Mouse (Mus musculus): ENCODE results near the gene Ppp2r5d. TPM values are rescaled to one million over a fixed set of nuclear protein-coding genes. Genes with fewer than 3 reads are reported as not detected.

Ppp2r5d gene
- 110 and 111 TPM in 2 replicates for polyA plus RNA-seq (2016; fragmentation: Nextera tagmentation; extraction: Ambion mirVana)

DNA sequence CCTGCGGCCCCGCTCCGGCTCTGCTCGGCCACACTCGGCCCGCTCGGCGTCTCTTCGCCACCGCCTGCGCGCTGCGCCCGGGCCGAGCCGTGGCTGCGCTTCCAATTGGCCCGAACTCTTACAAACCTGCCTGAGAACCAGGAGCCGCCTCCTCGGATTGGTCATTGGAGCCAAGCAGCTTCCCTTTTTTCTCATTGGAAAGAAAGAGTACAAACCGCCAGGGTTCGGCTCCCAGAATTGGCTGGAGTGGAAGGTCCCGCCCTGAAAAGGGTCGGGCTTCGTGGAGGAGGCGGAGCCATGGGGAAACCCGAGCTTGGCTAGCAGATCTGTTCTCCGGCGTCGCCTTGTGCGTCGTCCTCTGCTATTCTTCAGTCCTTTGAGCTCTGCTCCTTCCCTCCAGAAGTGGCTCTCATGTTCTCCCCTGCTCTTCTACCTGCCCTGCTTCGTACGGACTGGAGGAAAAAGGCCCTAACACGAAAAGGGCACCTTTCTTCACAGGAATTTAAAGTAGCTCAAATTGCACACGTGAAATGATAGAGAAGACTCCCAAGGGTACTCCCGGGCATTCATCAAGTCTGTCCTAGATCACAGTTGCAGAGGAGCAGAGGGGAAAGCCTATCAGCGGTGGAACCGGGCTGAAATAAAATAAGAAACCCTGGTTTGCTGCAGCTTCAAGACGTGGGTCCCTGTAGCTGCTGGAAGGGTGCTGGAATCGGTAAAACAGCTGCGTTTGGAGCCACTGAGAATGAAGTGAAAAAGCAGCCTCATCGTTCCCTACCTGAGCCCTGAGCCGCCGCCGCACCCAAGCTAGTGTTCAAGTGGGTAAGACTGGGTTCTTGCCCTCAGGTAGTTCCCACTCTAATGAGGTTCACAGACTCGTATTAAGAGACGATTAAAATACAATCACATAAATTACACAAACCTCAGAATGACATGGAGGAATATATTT is at the start of gene Ppp2r5d:
Gene Ppp2r5d (minus strand): TSS at position 225 of the 949 bp plus-strand sequence.
- Histone ChIP-seq H3K27ac (peak within 1 kb of the TSS; percentile 92), H3K9ac (peak within 1 kb of the TSS; percentile 96), H3K4me3 (peak within 1 kb of the TSS; percentile 89), H3K27me3 (no peaks in the 10 kb centered on the region), H3K9me3 (no peaks in the 10 kb centered on the region), H3K36me3 (0 out of 2 replicates have a peak, but pooled peaks cover 4% of the 10 kb centered on the region), H3K4me2 (replicated peaks) (peak within 1 kb of the TSS; percentile 86), H3K4me1 (peaks cover 35% of the 10 kb centered on the region)
- whole genome bisulfite sequencing: 1% methylated on average over 48 of the region's 48 CpGs
- ATAC-seq (ENCODE audit: insufficient number of reproducible peaks, insufficient read depth, low FRiP score, low TSS enrichment): peak; percentile 95

DNA sequence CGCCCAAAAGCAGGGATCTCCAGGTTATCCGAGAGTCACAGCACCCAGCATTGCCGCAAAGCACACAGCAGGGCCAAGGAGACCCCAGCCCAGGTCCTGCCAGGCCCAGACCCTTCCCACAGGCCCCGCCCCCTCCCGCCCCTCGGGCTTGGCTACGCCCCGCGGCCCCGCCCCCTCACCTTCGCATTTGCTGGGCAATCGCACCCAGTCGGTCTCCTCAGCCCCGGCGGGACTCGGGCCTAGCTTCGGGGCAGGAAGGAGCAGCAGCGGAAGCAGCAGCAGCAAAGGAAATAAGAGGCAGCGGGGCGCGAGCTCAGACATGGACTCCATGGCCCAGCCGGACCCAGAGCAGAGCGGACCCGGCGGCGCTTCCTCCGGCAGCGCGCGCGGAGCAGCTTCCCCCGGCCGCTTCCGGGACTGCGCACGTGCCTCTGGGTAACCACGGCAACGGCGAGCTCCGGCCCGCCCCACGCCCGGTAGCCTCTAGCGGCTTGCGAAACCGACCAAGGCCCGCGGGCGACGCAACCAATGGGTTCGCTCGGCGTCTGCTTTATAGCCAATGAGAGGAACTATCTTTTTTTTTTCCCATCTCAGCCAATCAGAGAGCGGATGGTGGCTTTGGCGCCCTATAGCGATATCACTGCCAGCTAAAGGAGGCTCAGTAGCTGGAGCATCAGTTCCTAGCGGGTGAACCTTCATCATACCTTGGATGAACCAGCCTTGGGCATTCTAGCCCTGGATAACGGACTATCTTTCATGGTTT is 47.1 kb upstream of the Ppp2r5d start, which contains the start of gene Cnpy3:
Gene Cnpy3 (minus strand): TSS at position 421 of the 763 bp plus-strand sequence.
- H3K4me2 ChIP-seq (replicated peaks): peak within 1 kb of the TSS; percentile 73
- no peaks in the 10 kb centered on the region for H3K27me3 ChIP-seq
- peak; percentile 98 for ATAC-seq (ENCODE audit: insufficient number of reproducible peaks, insufficient read depth, low FRiP score, low TSS enrichment)
- H3K4me3 ChIP-seq: peak within 1 kb of the TSS; percentile 72
- under 1% methylated on average over 57 of the region's 58 CpGs for WGBS
- no peaks in the 10 kb centered on the region for H3K9me3 ChIP-seq
- peaks cover 16% of the 10 kb centered on the region; the same call in 1 of the 2 replicates for H3K4me1 ChIP-seq
- H3K27ac ChIP-seq: peak within 1 kb of the TSS; percentile 91
- H3K36me3 ChIP-seq: peaks cover 3% of the 10 kb centered on the region; the same call in 1 of the 2 replicates
- peak within 1 kb of the TSS; percentile 67 for H3K9ac ChIP-seq

DNA sequence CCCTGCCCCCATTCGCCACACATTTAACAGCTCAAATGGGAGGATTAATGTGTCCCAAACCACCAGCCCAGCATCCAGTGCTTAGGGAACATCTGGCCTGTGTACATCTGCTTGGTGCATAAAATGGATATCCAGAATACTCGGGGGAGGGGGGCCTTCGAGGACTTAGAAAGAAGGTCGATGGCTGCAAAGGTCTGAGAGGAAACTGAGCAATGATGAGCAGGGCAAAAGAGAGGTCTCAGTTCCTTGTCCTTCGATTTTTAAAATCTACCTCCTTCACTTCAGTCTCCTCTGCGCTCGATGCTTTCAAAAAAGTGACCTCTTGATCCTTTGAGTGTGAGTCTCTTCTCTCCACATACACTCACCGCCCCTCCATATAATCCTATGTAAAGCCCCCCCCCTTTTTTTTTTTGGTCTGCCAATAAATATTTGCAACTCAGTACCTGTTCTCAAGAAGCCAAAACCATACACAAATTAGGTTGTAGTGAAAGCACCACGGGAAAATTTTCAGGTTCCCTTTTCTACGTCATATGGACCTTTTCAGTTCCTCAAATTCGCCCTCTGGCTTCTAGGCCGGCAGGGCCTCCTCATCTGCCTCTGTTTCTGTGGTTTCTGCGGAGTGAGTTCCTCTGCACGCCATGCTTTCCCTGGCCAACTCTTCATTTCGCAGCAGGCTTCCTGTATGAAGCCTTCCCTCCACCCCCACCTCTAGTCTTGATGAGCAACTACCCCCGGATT is 46.3 kb upstream of the Ppp2r5d start:
- H3K9ac ChIP-seq: peak overlapping the region; percentile 67
- H3K27me3 ChIP-seq: no peaks in the 10 kb centered on the region
- no peak; the same call in 1 of the 2 replicates for ATAC-seq (ENCODE audit: insufficient number of reproducible peaks, insufficient read depth, low FRiP score, low TSS enrichment)
- peaks cover 9% of the 10 kb centered on the region; the same call in 1 of the 2 replicates for H3K4me1 ChIP-seq
- peak overlapping the region; percentile 73 for H3K4me2 ChIP-seq (replicated peaks)
- H3K4me3 ChIP-seq: peak overlapping the region; percentile 72
- no peaks in the 10 kb centered on the region for H3K9me3 ChIP-seq
- peak overlapping the region; percentile 91 for H3K27ac ChIP-seq
- H3K36me3 ChIP-seq: peaks cover 9% of the 10 kb centered on the region; the same call in 1 of the 2 replicates
- 23% methylated on average over 16 of the region's 16 CpGs for WGBS

DNA sequence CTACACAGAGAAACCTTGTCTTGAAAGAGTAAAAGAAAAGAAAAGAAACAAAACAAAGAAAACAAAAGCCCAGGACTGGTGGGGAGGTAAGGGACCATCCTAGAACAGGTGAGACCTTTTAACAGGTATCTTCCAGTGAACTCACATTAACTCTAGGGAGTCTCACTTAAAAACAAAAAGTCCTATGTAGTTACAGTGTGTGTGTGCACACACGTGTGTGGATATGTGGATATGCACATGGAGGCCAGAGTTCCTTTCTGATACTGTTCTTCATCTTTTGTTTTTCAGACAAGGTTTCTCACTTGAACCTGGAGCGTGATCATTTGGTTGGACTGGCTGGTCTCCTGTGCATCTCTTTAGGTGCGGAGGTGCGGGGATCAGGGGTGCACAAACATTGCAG is 45.7 kb upstream of the Ppp2r5d start:
- peaks cover 8% of the 10 kb centered on the region; the same call in 1 of the 2 replicates for H3K4me1 ChIP-seq
- no peaks in the 10 kb centered on the region for H3K9me3 ChIP-seq
- no peak for ATAC-seq (ENCODE audit: insufficient number of reproducible peaks, insufficient read depth, low FRiP score, low TSS enrichment)
- no peak overlapping the region for H3K4me3 ChIP-seq
- peak overlapping the region; percentile 73 for H3K4me2 ChIP-seq (replicated peaks)
- H3K9ac ChIP-seq: peak overlapping the region; percentile 67; the same call in 1 of the 2 replicates
- 93% methylated on average over 4 of the region's 4 CpGs for WGBS
- H3K36me3 ChIP-seq: peaks cover 15% of the 10 kb centered on the region
- no peak overlapping the region for H3K27ac ChIP-seq
- no peaks in the 10 kb centered on the region for H3K27me3 ChIP-seq

DNA sequence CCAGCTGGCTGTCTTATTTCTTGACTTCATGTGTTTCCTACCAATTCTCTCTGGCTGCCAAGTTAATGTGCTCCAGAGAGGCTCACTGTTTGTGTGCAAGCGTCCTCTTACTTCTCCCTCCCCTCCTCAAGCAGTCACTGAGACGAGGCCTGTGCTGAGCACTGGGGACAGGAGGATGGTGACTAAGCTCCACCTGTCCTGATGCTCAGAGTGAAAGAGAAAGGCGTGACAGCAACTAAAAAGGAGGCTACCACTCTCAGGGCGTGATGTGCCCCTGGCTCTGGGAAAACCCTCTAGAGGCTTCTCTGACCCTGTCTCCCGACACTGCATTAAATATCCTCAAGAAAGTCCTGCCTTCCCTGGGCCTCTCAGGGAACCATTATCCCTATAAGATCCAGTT is 44.4 kb upstream of the Ppp2r5d start:
- H3K36me3 ChIP-seq: peaks cover 21% of the 10 kb centered on the region
- no peaks in the 10 kb centered on the region for H3K27me3 ChIP-seq
- no peak overlapping the region for H3K4me2 ChIP-seq (replicated peaks)
- 89% methylated on average over 5 of the region's 5 CpGs for WGBS
- no peak overlapping the region for H3K4me3 ChIP-seq
- H3K4me1 ChIP-seq: peaks cover 8% of the 10 kb centered on the region; the same call in 1 of the 2 replicates
- H3K27ac ChIP-seq: no peak overlapping the region
- H3K9me3 ChIP-seq: no peaks in the 10 kb centered on the region
- H3K9ac ChIP-seq: no peak overlapping the region
- ATAC-seq (ENCODE audit: insufficient number of reproducible peaks, insufficient read depth, low FRiP score, low TSS enrichment): no peak

DNA sequence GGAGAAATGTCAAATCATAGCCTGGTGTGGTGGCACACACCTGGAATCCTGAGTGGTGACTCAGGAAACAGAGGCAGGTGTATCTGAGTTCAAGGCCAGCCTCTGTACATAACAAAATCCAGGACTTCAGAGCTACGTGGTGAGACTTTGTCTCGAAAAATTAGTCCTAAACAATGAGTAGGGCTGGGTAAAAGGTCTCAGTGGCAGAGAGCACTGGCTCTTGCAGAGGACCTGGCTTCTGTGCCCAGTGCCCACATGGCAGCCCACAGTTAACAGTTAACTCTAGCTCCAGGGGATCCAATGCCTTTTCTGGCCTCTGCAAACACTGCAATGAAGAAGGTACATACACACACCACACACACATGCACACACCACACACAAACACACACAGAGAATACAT is 42.9 kb upstream of the Ppp2r5d start:
- no peak overlapping the region for H3K27ac ChIP-seq
- 92% methylated on average over 2 of the region's 2 CpGs for whole genome bisulfite sequencing
- no peak overlapping the region for H3K4me2 ChIP-seq (replicated peaks)
- H3K36me3 ChIP-seq: peaks cover 36% of the 10 kb centered on the region
- peaks cover 8% of the 10 kb centered on the region; the same call in 1 of the 2 replicates for H3K4me1 ChIP-seq
- no peak overlapping the region for H3K4me3 ChIP-seq
- no peak for ATAC-seq (ENCODE audit: insufficient number of reproducible peaks, insufficient read depth, low FRiP score, low TSS enrichment)
- H3K27me3 ChIP-seq: no peaks in the 10 kb centered on the region
- H3K9me3 ChIP-seq: no peaks in the 10 kb centered on the region
- H3K9ac ChIP-seq: no peak overlapping the region

DNA sequence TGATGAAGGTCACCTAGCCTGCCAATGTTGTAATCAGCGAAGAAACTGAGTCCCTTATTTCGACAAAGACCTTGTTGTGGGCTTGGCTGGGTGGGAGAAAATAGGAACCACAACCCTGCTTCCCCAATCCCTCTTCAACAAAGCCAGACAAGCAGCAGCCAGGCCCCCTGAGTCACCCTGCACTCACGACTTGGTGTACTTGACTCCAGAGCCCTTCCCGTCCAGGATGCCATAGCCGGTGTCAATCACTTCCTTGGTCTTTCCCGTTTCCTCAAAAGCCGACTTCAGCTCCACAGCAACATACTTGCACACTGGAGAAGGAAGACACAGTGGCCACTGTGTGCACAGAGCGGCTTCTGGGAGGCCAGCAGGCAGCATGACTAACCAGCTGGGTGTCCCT is 42.3 kb upstream of the Ppp2r5d start:
- H3K27me3 ChIP-seq: no peaks in the 10 kb centered on the region
- no peak overlapping the region for H3K4me2 ChIP-seq (replicated peaks)
- peaks cover 40% of the 10 kb centered on the region for H3K36me3 ChIP-seq
- ATAC-seq (ENCODE audit: insufficient number of reproducible peaks, insufficient read depth, low FRiP score, low TSS enrichment): no peak
- H3K27ac ChIP-seq: no peak overlapping the region
- no peak overlapping the region for H3K9ac ChIP-seq
- H3K9me3 ChIP-seq: no peaks in the 10 kb centered on the region
- WGBS: 80% methylated on average over 8 of the region's 8 CpGs
- peaks cover 8% of the 10 kb centered on the region; the same call in 1 of the 2 replicates for H3K4me1 ChIP-seq
- H3K4me3 ChIP-seq: no peak overlapping the region

DNA sequence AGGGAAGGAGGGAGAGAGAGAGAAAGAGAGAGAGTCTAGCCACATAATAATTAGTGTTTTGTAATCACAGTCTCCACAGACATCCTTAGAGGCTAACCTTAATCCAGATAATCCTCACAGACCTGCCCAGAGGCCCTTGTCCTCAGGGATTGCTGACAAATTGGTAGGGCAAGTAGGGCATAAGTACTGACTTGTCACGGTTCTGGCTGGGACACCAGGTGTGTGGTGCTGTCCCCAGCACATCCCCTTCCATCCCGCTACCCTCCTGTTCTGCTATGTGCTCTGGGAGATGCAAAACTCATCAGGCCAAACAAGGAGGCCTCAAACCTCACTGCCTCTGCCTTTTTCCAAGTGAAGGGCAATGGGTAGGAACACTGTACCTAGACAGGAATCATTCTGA is 40.6 kb upstream of the Ppp2r5d start:
- peaks cover 40% of the 10 kb centered on the region for H3K36me3 ChIP-seq
- no peak for ATAC-seq (ENCODE audit: insufficient number of reproducible peaks, insufficient read depth, low FRiP score, low TSS enrichment)
- H3K27ac ChIP-seq: no peak overlapping the region
- H3K4me1 ChIP-seq: peaks cover 1% of the 10 kb centered on the region; the same call in 1 of the 2 replicates
- no peak overlapping the region for H3K4me3 ChIP-seq
- no peak overlapping the region for H3K4me2 ChIP-seq (replicated peaks)
- H3K9ac ChIP-seq: no peak overlapping the region
- WGBS: 75% methylated on average over 2 of the region's 2 CpGs
- no peaks in the 10 kb centered on the region for H3K9me3 ChIP-seq
- H3K27me3 ChIP-seq: no peaks in the 10 kb centered on the region

DNA sequence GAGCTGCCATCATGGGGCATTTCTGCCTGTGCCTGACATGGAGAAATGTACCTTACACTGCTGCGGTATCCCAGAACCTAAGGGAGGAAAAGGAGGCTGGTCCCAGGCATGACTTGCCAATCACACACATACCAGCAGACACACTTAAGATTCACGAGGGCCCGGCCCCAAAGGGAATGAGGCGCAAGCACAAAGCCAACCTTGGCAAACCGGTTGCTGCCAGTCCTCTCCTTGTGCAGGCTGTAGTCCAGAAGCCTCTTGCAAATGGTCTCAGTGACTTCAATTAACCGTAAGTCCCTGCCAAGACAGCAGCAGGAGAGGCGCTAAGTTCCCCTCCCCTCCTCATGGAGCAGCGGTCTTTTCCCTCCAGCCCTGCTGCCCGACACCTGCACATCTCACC is 38.1 kb upstream of the Ppp2r5d start:
- Histone ChIP-seq H3K4me2 (replicated peaks) (no peak overlapping the region), H3K9me3 (no peaks in the 10 kb centered on the region)
- 90% methylated on average over 9 of the region's 9 CpGs for WGBS

DNA sequence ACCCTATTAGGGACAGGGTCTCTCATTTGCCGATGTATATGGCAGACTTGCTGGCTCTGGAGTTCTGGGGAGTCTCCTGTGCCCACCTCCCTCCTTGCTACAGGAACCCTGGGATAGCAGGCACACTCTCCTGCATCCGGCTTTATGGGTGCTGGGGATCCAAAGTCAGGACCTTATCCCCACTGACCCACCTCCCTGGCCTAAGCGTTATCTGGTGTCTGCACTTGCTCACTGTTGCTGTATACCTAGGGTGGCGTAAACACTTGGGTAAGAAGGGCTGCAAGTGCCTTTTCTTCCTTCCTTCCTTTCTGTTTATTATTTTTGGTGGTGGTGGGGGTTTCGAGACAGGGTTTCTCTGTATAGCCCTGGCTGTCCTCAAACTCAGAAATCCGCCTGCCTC is 36.4 kb upstream of the Ppp2r5d start:
- ATAC-seq (ENCODE audit: insufficient number of reproducible peaks, insufficient read depth, low FRiP score, low TSS enrichment): no peak
- 91% methylated on average over 6 of the region's 6 CpGs for WGBS
- H3K36me3 ChIP-seq: peaks cover 42% of the 10 kb centered on the region

More for the DNA sequence above, 38.1 kb upstream of the Ppp2r5d start:
- no peaks in the 10 kb centered on the region for H3K4me1 ChIP-seq
- no peaks in the 10 kb centered on the region for H3K27me3 ChIP-seq
- ATAC-seq (ENCODE audit: insufficient number of reproducible peaks, insufficient read depth, low FRiP score, low TSS enrichment): no peak
- H3K27ac ChIP-seq: no peak overlapping the region
- H3K4me3 ChIP-seq: no peak overlapping the region
- no peak overlapping the region for H3K9ac ChIP-seq
- peaks cover 40% of the 10 kb centered on the region for H3K36me3 ChIP-seq

DNA sequence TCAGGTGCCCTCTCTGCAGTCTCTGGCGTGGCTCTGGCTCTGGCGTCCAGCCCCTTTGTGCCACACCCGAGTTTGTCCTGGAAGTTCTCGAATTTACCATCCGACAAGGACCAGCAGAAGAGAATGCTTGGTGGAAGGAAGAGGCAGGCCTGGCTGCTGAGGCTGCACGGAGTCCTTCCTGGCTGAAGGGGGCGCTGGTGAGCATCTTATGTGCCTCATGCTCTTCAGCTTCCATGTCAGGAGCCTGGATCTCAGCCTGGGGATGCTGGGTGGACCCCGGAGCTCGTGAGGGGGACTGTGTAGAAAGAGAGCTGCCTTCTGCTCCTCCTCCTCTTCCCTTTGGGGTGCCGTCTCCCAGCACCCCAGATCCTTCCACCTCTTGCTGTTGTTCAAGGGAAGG is 31.2 kb upstream of the Ppp2r5d start:
- no peak overlapping the region; the same call in 1 of the 2 replicates for H3K9ac ChIP-seq
- no peak for ATAC-seq (ENCODE audit: insufficient number of reproducible peaks, insufficient read depth, low FRiP score, low TSS enrichment)
- H3K4me3 ChIP-seq: no peak overlapping the region
- H3K27me3 ChIP-seq: no peaks in the 10 kb centered on the region
- 65% methylated on average over 10 of the region's 10 CpGs for WGBS
- H3K4me1 ChIP-seq: no peaks in the 10 kb centered on the region
- no peak overlapping the region for H3K27ac ChIP-seq
- no peaks in the 10 kb centered on the region for H3K9me3 ChIP-seq
- H3K4me2 ChIP-seq (replicated peaks): no peak overlapping the region
- H3K36me3 ChIP-seq: peaks cover 31% of the 10 kb centered on the region

More for the DNA sequence above, 36.4 kb upstream of the Ppp2r5d start:
- H3K4me2 ChIP-seq (replicated peaks): no peak overlapping the region
- H3K4me3 ChIP-seq: no peak overlapping the region
- H3K4me1 ChIP-seq: no peaks in the 10 kb centered on the region
- H3K9me3 ChIP-seq: no peaks in the 10 kb centered on the region
- H3K9ac ChIP-seq: no peak overlapping the region
- no peaks in the 10 kb centered on the region for H3K27me3 ChIP-seq
- no peak overlapping the region for H3K27ac ChIP-seq

All from embryonic facial prominence, embryonic 12.5 days (tissue).